Mouse (Mus musculus): ENCODE results near the gene Slc44a4. TPM values are rescaled to one million over a fixed set of nuclear protein-coding genes. Genes with fewer than 3 reads are reported as not detected.

Gene Slc44a4
- total RNA-seq (2022) = under 1 TPM; 0.14 to 0.41 (median 0.34) TPM

DNA sequence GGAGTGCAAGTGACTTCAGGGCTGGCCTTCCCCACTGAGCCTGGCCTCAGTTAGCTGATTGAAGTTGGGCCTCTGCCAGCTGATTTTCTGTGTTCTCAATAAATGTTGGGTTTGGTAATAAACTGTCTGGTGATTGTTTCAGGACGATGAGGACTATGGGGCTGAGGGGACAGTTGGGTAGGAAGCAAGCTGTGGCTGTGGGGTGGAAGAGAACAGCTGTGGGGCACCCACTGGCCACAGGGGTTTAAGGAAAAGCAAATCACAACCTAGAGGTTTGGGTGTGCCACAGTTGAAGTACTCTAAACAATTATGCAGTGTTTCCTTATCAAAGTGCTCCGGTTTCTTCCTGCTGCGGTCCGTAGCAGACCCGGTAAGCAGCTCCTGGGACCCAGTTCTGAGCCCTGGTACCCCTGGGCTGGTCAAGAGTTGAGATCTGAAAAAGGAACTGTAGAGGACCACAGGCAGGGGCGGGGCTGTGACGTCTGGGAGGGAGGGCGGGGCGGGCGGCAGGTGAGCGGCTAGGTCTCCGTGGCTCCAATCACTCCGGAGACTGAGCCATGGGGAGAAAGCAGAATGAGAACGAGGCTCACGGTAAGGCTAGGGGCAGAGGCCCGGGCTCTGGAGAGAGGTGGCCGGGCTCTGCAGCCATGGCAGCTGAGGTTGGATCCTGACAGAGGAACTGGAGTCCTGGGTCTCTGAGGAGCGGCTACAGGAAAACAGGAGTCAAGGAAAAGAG lies at the start of gene Slc44a4:
TSS of gene Slc44a4 (plus strand) at position 537 of the 736 bp plus-strand sequence.
- no peak for DNase-seq (ENCODE audit: low spot score in 2 of 2)

GRCm38 (mm10) chr17:34865981-34866380 lies 48.3 kb upstream of the Slc44a4 start:
- DNase-seq (ENCODE audit: low spot score in 2 of 2) = no peak

DNA sequence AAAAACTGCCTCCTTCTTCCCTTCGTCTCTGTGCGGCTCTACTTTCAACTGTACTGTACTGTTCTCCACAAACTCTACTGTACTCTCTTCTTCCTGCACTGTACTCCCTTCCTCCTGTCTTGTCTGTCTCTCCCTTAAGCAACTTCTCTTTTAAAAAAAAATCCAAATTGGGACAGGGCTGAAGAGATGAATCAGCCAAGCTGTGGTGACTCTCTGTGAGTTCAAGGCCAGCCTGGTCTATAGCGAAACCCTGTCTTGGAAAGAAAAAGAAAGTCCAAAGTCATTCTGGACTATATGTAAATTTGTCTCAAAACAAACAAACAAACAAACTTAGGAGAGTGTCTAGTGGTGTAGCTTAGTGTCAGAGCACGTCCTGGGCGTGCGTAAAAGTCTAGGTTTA lies 39.9 kb upstream of the Slc44a4 start:
- DNase-seq (ENCODE audit: low spot score in 2 of 2) = no peak

DNA sequence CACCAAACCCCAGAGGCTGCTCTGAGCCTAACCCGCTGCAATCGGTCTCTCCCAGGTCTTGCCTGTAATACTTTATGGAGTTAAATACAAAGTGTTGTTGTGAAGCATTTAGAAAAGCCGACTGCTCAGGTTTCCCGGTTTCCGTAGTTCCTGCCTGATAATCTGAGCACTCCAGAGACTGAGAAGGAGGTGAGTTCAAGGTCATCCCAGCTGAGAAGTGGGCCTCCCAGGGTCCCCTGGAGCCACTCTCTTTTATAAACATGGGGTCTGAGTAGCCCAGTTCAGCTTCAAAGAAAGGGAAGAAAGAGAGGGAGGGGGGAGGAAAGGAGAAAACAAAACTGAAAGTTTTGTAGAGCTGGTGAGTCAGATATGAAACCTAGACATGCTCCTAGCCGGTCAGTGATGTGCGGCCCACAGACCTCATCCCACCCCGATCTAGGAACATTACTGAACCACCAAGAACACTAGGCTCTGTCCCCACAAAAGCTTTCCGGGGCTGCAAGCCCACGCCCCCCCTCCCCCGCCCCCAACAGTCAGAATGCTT lies 34.9 kb upstream of the Slc44a4 start, which contains the start of gene Zbtb12:
TSS of gene Zbtb12 (plus strand) at position 148 of the 544 bp plus-strand sequence.
- no peak for DNase-seq (ENCODE audit: low spot score in 2 of 2)

DNA sequence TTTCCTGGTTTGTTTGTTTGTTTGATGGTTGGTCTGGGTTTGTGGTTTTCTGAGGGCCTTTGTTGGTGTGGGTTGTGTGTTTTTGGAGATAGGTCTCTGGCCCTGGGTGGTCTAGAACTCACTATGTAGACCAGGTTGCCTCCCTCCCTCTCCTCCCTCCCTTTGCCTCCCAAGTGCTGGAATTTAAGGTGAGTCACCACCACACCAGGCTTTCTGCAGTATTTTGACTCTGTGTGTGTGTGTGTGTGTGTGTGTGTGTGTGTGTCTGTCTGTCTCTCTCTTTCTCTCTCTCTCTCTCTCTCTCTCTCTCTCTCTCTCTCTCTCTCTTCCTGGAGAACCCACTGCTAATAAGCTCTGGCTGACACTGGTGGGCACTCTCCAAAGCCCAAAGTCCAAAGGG lies 33.1 kb upstream of the Slc44a4 start:
- no peak for DNase-seq (ENCODE audit: low spot score in 2 of 2)

- DNase-seq (ENCODE audit: low spot score in 2 of 2) = no peak
Observed at GRCm38 (mm10) chr17:34881683-34882310, 32.5 kb upstream of the Slc44a4 start, which contains the start of gene Gm20547. Gene Gm20547 (minus strand): TSS chr17:34882042.

GRCm38 (mm10) chr17:34883332-34883731 lies 30.9 kb upstream of the Slc44a4 start:
- DNase-seq (ENCODE audit: low spot score in 2 of 2) = no peak

DNA sequence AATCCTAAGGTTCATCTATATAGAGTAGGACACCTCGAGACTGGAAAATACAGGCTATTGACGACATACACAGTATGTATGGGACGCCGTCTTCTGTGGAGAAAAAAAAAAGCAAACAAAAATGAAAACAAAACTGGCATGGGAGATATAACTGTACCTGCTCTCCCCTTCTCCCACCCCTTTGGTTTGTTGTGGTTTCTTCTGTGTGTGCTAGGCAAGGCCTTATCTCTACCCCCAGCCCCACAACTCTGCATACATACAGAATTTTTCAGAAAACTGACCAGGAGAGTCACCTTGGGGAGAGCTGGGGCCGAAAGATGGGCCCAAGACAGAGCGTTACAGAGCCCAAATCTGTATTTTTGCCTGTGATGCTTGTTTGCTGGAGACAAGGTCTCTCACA lies 29.6 kb upstream of the Slc44a4 start:
- DNase-seq (ENCODE audit: low spot score in 2 of 2) = no peak

DNA sequence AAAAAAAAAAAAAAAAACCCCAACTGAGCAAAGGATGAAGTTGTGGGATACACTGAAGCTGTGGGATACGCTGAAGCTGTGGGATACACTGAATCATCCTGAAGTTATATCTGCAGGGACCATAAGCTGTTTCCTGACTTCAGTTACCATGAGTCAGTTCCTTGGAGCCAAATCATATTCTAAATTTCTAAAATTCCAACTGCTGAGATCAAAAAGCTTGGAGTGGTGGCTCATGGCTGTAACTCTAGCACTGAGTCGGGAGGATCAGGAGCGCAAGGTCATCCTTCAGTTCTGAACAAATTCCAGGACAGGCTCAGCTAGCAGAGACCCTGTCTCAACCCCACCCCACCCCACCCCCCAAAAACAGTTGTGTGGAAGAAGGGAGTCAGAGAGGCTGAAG lies 28.7 kb upstream of the Slc44a4 start:
- DNase-seq (ENCODE audit: low spot score in 2 of 2) = no peak

GRCm38 (mm10) chr17:34887942-34888341 lies 26.3 kb upstream of the Slc44a4 start:
- no peak for DNase-seq (ENCODE audit: low spot score in 2 of 2)

DNA sequence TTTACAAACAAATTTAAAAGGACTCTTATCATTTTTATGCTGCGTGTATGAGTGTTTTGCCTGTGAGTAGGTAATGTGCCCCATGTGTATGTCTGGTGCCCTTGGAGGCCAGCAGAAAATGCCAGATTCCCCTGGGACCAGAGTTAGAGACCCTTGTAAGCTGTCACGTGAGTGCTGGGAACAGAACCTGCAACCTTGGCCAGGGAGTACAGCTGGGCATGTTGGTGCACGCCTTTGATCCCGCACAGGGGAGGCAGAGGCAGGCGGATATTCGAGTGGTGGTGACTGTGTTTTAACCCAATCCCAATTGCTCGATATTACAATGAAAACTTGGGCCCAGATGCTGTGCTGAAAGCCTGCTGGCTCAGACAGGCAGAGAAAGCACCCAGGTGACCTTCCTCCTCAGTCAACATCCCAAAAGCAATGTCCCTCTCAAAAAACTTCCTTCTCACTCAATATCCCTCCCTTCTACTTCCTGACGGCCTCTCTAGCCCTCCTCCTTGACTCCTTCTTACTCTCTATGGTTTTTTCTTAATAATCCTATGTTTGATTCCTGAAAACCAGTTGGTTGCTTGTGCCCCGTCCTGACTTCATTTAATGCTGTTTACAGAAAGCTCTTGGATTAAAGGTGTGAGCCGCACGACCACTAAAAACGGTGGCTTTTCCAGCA lies 24.1 kb upstream of the Slc44a4 start:
- no peak for DNase-seq (ENCODE audit: low spot score in 2 of 2)

GRCm38 (mm10) chr17:34891377-34891776 lies 22.9 kb upstream of the Slc44a4 start:
- DNase-seq (ENCODE audit: low spot score in 2 of 2) = no peak

GRCm38 (mm10) chr17:34893072-34893824 lies 21.0 kb upstream of the Slc44a4 start:
- no peak for DNase-seq (ENCODE audit: low spot score in 2 of 2)

- peak; percentile 87 to 91 for DNase-seq (ENCODE audit: low spot score in 2 of 2)
Observed at GRCm38 (mm10) chr17:34894074-34894597, 20.1 kb upstream of the Slc44a4 start.

- peak in 1 of 2 experiments; percentile 36 for DNase-seq (ENCODE audit: low spot score in 2 of 2)
Observed at GRCm38 (mm10) chr17:34894801-34895530, 19.3 kb upstream of the Slc44a4 start.

GRCm38 (mm10) chr17:34895724-34896123 lies 18.5 kb upstream of the Slc44a4 start:
- no peak for DNase-seq (ENCODE audit: low spot score in 2 of 2)

DNA sequence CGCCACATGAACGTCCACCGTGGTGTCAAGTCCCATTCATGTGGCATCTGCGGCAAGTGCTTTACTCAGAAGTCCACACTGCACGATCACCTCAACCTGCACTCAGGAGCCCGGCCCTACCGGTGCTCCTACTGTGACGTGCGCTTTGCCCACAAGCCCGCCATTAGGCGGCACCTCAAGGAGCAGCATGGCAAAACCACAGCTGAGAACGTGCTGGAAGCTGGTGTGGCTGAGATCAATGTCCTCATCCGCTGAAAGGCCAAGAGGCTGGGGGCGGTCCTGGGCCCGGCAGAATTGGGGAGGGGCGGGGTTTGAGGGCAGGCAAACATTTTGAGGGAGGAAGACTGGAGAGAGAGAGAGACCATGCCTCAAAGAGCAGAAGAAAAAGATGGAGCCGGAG lies 17.9 kb upstream of the Slc44a4 start:
- DNase-seq (ENCODE audit: low spot score in 2 of 2) = no peak

DNA sequence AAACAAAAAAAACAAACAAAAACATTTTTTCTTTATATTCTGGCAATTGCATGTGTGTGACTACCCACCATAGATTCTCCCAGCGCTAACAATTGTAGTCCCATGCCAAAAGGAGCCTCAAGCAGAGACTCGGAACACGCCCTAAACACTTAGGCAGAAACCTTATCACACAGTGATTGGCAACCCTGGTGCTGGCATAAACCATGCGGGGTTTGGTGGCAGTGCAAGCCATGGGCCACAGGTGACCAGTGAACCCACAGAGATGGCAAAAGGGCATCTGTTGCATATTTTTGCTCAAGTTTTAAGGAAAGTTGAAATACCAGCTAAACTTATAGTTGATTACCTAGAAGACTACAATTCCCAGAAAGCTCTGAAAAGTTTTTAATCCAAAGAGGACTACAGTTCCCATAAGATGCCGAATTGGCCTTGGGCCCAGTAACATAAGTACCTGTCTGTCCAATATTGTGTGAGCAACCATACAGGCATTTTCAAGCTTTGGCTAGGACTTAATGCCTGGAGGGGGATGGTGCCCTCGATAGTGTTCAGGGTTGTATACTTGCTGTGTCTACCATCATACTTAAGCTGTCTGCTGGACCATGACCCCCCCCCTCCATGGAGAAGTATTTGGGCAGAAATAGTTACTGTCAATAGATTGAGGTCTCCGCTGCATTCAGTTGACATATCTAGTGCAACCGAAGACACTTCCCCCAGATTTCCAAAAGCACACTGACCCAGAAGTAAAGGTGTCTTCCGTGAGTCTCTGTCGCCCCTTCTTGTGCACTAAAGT lies 16.7 kb upstream of the Slc44a4 start:
- peak in 1 of 2 experiments; percentile 44 for DNase-seq (ENCODE audit: low spot score in 2 of 2)

GRCm38 (mm10) chr17:34898160-34898586 lies 16.1 kb upstream of the Slc44a4 start, which contains the start of the genes C2 and Ehmt2:
Gene C2 (minus strand): TSS chr17:34898265.
Gene Ehmt2 (plus strand): TSS chr17:34898469.
- DNase-seq (ENCODE audit: low spot score in 2 of 2) = peak in 1 of 2 experiments; percentile 67

Measured in layer of hippocampus, adult 8-10 months (tissue).